Mouse (Mus musculus): ENCODE measurements at regions not wholly inside any gene's neighbourhood (a gene's known extent, or its start where the extent isn't known, plus 50 kb on each side); places are given as distances from the start of the nearest gene placed in this dataset.
A peak's percentile ranks its signal among the peaks of the same experiment; 100 is the strongest.
"Not testable (repeated sequence)": the region's sequence is repeated elsewhere in the genome, so short reads cannot be mapped to it uniquely, and the experiment has no call there.

GRCm38 (mm10) chr12:21784403-21784802 is 367.0 kb upstream of the Ywhaq start:
- DNase-seq (ENCODE audit: low spot score in 2 of 2) = peak in 1 of 2 experiments; percentile 1

- DNase-seq (ENCODE audit: low spot score in 2 of 2) = not testable (repeated sequence)
Observed at GRCm38 (mm10) chr12:21778717-21779116, 361.3 kb upstream of the Ywhaq start.

GRCm38 (mm10) chr12:21778308-21778707 is 360.9 kb upstream of the Ywhaq start:
- not testable (repeated sequence) for DNase-seq (ENCODE audit: low spot score in 2 of 2)

- not testable (repeated sequence) for DNase-seq (ENCODE audit: low spot score in 2 of 2)
Observed at GRCm38 (mm10) chr12:21767717-21768116, 350.3 kb upstream of the Ywhaq start.

Measured in right cerebral cortex, adult 2 months (tissue).